Comparison of ENCODE assay signal across 8 mouse cellular contexts in genomic region chr1:185308334-185308733, GRCm38 (mm10).
"Had no signal": no experiment of that assay in that cellular context is flagged by ENCODE, and none has a peak within 500 bp of the region (broad histone marks: within the 10 kb centered on the region; RNA-seq: fewer than 3 reads in every experiment).

No protein-coding gene starts in this region.

- H3K4me2 ChIP-seq: limb, embryonic 13.5 days; midbrain, embryonic 13.5 days had no signal

- ATAC-seq: midbrain, embryonic 13.5 days had no signal

- H3K9ac ChIP-seq: limb, embryonic 13.5 days; liver, embryonic 14.5 days; midbrain, embryonic 13.5 days had no signal

- H3K9me3 ChIP-seq: limb, embryonic 13.5 days; midbrain, embryonic 13.5 days had no signal

- H3K4me3 ChIP-seq: limb, embryonic 13.5 days; midbrain, embryonic 13.5 days had no signal

- H3K27ac ChIP-seq: limb, embryonic 13.5 days; liver, embryonic 14.5 days; midbrain, embryonic 13.5 days had no signal

- DNase-seq: left cerebral cortex, postnatal 4 days; right cerebral cortex, adult 18-20 months; right cerebral cortex, postnatal 25 days; thymus, adult 18-20 months; thymus, postnatal 14 days had no signal

- H3K4me1 ChIP-seq: limb, embryonic 13.5 days; midbrain, embryonic 13.5 days had no signal

- H3K27me3 ChIP-seq: limb, embryonic 13.5 days; midbrain, embryonic 13.5 days had no signal
